Mouse (Mus musculus): ENCODE results near the gene Xbp1.

The Xbp1 gene

DNA sequence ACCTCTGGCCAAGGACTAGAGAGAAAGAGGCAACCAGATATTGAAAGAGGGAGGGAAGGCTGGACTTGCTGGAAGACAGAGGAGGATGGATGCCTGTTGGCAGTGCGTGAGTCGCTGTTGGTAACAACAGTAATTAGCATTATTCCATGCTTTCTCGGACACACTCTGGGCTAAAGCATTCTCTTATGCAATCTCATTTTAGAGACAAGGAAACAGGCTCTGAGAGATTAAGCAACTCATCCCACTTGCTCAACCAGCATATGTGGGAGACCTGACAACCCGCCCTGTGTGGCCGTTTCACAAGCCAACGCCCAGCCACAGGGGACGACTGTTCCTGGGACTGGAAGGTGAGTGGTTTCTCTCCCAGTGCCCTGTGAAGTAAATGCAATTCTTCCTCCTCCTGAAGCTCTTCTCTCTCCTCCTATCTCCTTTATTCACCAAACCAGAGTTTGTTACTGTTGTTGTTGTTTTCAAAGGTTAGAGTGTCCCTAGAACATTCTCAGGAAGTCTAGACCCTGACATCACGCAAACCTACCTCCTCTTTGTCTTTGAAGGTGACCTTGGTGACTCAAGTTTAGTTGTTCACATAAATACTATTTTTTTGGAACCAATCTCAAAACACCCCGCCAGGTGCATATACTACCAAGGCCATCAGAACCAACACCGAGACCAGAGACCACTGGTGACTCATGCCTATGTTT is 18.0 kb upstream of the Xbp1 start:
- DNase-seq, result no peak

- DNase-seq, result peak; percentile 77 to 89
These were observed 14.4 kb upstream of the Xbp1 start for GRCm38 (mm10) chr11:5505856-5506575.

GRCm38 (mm10) chr11:5509215-5510098 is 11.0 kb upstream of the Xbp1 start:
- DNase-seq, result no peak

GRCm38 (mm10) chr11:5510099-5510391 is 10.4 kb upstream of the Xbp1 start:
- DNase-seq, result no peak

- DNase-seq, result peak; percentile 46 to 53
These were observed 9.8 kb upstream of the Xbp1 start for GRCm38 (mm10) chr11:5510686-5511085.

GRCm38 (mm10) chr11:5512099-5512725 is 8.2 kb upstream of the Xbp1 start:
- DNase-seq, result peak; percentile 55

- DNase-seq, result no peak
These were observed 7.5 kb upstream of the Xbp1 start for GRCm38 (mm10) chr11:5512961-5513360.

DNA sequence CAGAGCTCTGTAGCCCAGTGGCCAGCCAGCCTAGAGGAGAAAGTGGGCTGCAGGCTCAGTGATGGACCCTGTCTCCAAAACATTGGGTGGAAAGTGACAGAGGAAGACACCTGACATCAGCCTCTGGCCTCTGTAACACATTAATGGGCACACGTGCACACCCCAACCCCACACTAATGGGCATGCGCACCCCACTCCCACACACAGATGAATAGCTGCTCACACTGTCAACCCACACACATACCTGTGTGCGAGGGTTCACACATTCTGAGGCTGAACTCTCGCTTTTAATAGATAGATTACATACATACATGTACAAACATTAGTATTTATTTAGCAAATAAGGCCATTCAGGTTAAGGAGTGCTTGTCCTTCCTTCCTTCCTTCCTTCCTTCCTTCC is 6.4 kb upstream of the Xbp1 start:
- DNase-seq, result no peak

- DNase-seq, result no peak
These were observed 5.3 kb upstream of the Xbp1 start for GRCm38 (mm10) chr11:5515196-5515595.

- DNase-seq, result no peak
These were observed 4.8 kb upstream of the Xbp1 start for GRCm38 (mm10) chr11:5515655-5516054.

GRCm38 (mm10) chr11:5516151-5516550 is 4.3 kb upstream of the Xbp1 start:
- no peak for DNase-seq

GRCm38 (mm10) chr11:5516617-5517016 is 3.8 kb upstream of the Xbp1 start:
- DNase-seq, result no peak

GRCm38 (mm10) chr11:5517346-5517745 is 3.1 kb upstream of the Xbp1 start:
- no peak for DNase-seq

DNA sequence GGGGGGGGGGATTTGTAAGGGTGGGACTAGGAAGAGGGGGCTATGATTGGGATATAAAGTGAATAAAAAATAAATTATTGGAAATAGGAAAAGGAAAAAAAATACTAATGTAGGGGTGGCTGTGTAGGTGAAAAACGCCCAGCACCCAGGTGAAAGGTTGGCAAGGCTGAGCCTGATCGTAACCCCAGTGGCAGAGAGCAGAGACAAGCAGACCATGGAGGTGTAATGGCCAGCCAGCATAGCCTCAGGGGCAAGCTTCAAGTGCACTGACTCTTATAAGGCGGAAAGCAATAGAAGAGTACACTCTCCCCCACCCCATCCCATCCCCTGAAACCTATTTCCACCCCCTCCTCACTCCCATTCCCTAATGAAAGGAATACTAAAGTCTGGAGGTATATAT is 778 bp upstream of the Xbp1 start:
- no peak for DNase-seq

DNA sequence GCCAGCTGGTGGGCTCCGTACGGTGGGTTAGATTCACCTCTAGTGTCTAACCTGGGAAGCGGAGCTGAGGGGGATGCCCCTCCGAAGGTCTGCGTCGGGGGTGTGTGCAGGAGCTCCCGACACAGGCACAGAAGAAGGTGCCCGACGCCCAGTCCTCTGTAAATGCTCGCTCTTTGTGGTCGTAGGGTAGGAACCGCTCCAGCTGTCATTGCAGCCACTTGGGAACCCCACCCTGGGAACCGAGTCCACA is 732 bp downstream of the Xbp1 start:
- DNase-seq, result peak in 1 of 2 experiments; percentile 62

DNA sequence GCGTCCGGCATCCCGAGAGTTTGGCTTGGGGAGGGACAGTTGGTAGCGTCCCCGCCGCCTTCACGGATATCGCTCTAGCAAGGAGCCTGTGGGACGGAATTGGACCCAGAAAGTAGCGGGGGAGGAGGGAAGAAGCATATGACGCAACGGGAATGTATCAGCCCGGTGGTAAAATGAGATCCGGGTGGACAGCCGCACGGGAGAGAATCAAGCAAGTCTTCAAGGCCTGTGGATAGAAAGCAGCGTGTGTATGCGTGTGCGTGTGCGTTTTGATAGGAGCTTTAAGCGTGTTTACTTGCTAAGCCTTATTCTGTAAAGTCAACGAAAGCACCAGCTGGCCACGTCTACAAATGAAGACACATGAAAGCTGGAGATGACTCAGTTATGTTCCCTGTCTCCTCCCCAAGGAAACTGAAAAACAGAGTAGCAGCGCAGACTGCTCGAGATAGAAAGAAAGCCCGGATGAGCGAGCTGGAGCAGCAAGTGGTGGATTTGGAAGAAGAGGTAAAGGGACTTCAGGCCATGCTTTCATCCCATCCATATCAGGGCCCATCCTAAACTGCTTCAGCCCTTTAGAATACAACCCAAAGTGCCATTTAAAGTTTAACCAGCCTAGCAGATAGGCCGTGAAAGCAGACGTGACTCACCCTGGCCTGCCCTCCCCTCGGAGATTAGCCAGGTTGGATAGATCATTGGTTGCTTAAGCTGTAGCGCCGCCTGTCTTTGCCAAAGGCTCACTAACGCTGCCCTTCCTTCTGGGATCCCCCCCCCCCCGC is 1.2 kb downstream of the Xbp1 start:
- DNase-seq, result peak; percentile 83 to 91

DNA sequence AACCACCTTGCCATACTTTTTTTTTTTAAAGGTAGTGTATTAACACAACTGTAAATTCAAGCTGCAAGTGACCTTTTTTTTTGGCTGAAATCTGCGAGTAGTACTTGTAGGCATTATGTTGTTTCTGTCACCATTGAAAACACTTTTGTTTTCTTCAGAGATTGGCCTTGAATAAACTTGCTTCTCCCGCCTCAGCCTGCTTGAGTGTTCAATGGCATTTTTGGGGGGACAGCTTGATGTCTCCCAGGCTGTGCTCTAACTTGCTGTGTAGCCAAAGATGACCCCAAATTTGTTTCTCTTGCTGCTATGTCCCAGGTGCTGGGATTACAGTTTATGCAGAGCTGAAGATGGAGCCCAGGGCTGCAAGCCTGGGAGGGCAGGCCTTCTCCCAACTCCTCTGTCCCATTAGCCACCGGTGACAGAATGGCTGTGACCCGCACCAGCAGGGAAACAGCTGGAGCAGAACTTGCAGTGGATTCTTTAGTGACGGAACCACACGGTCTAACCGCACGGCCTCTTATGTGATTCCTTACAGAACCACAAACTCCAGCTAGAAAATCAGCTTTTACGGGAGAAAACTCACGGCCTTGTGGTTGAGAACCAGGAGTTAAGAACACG is 2.4 kb downstream of the Xbp1 start:
- peak in 1 of 2 experiments; percentile 23 for DNase-seq

- DNase-seq, result no peak
These were observed 5.0 kb downstream of the Xbp1 start for GRCm38 (mm10) chr11:5525418-5525817.

- DNase-seq, result peak in 1 of 2 experiments; percentile 28
These were observed 6.3 kb downstream of the Xbp1 start for GRCm38 (mm10) chr11:5526573-5527439.

DNA sequence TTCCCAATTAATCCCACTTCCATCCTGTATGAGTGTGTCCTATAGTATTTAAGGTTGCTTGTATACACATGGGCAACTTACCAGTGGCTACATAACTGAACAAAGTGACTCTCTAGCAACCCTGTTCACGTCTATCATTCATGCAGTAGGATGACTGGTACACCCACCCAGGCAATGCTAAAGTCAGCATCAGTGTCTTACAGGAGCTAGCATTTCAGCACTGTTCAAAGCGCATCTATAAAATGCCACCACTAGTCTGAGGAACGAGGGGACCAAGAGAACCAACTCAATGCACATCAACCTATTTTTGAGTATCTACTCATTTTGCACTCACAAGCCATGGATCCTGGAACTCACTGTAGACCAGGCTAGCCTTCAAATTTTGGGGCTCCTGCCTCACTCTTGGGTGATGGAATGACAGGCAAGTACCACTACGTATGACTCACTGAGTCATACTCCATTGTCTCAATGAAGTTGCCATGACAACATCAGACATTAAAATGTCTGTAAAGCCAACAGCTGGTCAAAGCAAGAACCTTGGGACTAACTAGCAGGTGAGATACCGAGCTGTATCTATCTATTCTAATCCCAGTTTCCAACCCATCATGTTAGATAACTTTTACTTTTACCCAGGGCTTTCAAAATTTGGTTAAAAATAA is 7.5 kb downstream of the Xbp1 start:
- DNase-seq, result no peak

- DNase-seq, result peak in 1 of 2 experiments; percentile 57
These were observed 8.4 kb downstream of the Xbp1 start for GRCm38 (mm10) chr11:5528841-5529240.

Data from kidney, postnatal 36 days (tissue).